Mouse (Mus musculus) lung, postnatal 36 days (tissue): ENCODE results near the gene Lrrc42.
A peak's percentile ranks its signal among the peaks of the same experiment; 100 is the strongest.

Experiments
- DNase-seq: peaks from one replicate; pipeline ENCODE4 v3.0.0; 2022; ENCODE audit warnings: mixed read lengths

Gene Lrrc42

GRCm38 (mm10) chr4:107253125-107254091 lies at the start of gene Lrrc42, which contains the start of gene Hspb11:
TSS of gene Lrrc42 (minus strand) at chr4:107253532.
TSS of gene Hspb11 (plus strand) at chr4:107253593.
- DNase-seq = peak; percentile 98

- DNase-seq = no peak
Observed at GRCm38 (mm10) chr4:107302832-107303231, 49.5 kb upstream of the Lrrc42 start.

GRCm38 (mm10) chr4:107302221-107302620 lies 48.9 kb upstream of the Lrrc42 start:
- DNase-seq = peak; percentile 24

GRCm38 (mm10) chr4:107300902-107301555 lies 47.7 kb upstream of the Lrrc42 start:
- no peak for DNase-seq

- DNase-seq = no peak
Observed at GRCm38 (mm10) chr4:107300371-107300770, 47.0 kb upstream of the Lrrc42 start.

GRCm38 (mm10) chr4:107299779-107300340 lies 46.5 kb upstream of the Lrrc42 start:
- DNase-seq = no peak

GRCm38 (mm10) chr4:107298071-107298606 lies 44.8 kb upstream of the Lrrc42 start:
- DNase-seq = no peak

GRCm38 (mm10) chr4:107292273-107292662 lies 38.9 kb upstream of the Lrrc42 start:
- DNase-seq = peak; percentile 71

GRCm38 (mm10) chr4:107291611-107292272 lies 38.4 kb upstream of the Lrrc42 start:
- no peak for DNase-seq

GRCm38 (mm10) chr4:107287517-107287916 lies 34.2 kb upstream of the Lrrc42 start:
- no peak for DNase-seq

- no peak for DNase-seq
Observed at GRCm38 (mm10) chr4:107286386-107286785, 33.1 kb upstream of the Lrrc42 start.

- peak; percentile 56 for DNase-seq
Observed at GRCm38 (mm10) chr4:107285446-107286200, 32.3 kb upstream of the Lrrc42 start.

GRCm38 (mm10) chr4:107280843-107281475 lies 27.6 kb upstream of the Lrrc42 start:
- no peak for DNase-seq

- DNase-seq = peak; percentile 34
Observed at GRCm38 (mm10) chr4:107278188-107278707, 24.9 kb upstream of the Lrrc42 start.

- DNase-seq = no peak
Observed at GRCm38 (mm10) chr4:107274511-107274910, 21.2 kb upstream of the Lrrc42 start.

GRCm38 (mm10) chr4:107273683-107274082 lies 20.4 kb upstream of the Lrrc42 start:
- no peak for DNase-seq

GRCm38 (mm10) chr4:107260001-107260400 lies 6.7 kb upstream of the Lrrc42 start:
- DNase-seq = no peak

- no peak for DNase-seq
Observed at GRCm38 (mm10) chr4:107254414-107254813, 1.1 kb upstream of the Lrrc42 start.

GRCm38 (mm10) chr4:107252522-107252921 lies 810 bp downstream of the Lrrc42 start:
- DNase-seq = no peak

GRCm38 (mm10) chr4:107250494-107250893 lies 2.8 kb downstream of the Lrrc42 start:
- DNase-seq = peak; percentile 85

- peak; percentile 65 for DNase-seq
Observed at GRCm38 (mm10) chr4:107249471-107249870, 3.9 kb downstream of the Lrrc42 start.
